Mouse (Mus musculus) CD8-positive naive resting alpha-beta T cell, adult 2 months (primary cell): ENCODE data around the gene Camta2.

Experiments
- DNase-seq, 2 experiments: peaks; one replicate each; pipeline ENCODE4 v3.0.0; 2022; ENCODE audit warnings: low read depth in 2 of 2, low spot score in 2 of 2

Gene Camta2

DNA sequence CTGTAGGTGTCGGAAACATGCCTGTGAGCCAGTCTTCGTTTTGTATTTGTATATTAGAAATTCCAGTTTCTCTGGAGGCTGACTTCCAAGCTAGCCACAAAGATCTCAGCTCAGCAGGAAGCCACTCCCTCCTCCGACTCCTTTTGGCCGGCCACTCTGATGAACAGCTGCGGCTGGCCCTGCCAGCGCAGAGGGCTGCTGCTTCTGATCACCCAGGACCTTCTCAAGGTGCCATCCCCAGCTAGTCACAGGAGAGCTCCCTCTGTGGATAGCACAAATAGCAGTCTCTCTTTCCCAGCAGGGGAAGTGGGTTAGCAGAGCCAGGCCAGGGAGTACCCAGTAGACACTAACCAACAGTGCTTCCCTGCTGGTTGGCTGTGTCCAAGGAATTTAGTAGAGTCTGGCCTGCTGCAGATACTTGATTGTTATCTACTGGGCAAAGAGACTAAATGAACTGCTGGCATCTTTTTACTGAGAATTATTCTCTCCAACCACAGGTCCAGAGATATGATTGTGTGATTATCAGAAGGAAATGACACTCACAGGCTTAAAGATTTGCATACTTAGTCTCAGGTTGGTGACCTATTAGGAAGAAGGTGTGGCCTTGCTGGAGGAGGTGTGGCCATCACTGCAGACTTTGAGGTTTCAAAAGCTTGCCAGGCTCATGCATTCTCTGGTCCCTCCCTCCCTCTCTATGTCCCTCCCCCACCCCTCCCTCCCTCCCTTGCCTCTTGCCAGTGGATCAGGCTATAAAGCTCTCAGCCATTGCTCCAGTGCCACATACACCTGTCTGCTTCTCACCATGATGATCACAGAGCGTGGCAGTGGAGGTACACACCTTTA is 65.7 kb downstream of the Camta2 start:
- DNase-seq: no peak
